Mouse (Mus musculus) intestine, postnatal 0 days (tissue): Measurements from ENCODE around the gene Trip11. TPM values are rescaled to one million over a fixed set of nuclear protein-coding genes. Genes with fewer than 3 reads are reported as not detected.
A peak's percentile ranks its signal among the peaks of the same experiment; 100 is the strongest.

ENCODE experiments used
- ATAC-seq: fragments of 200-750 bp; cut with Nextera tagmentation; 2 replicates; pipeline ENCODE4 v1.8.0; 2017; ENCODE audit warnings: mild to moderate bottlenecking, moderate TSS enrichment, moderate library complexity
- H3K27ac ChIP-seq: fragments of 300-500 bp; sonication (generic); 2 replicates; pipeline ENCODE4 v1.5.1; 2014; ENCODE audit warnings: mild to moderate bottlenecking, low read depth, low read length, moderate library complexity
- H3K27me3 ChIP-seq: fragments of 300-500 bp; sonication (generic); replicated peaks from 2 replicates; pipeline ENCODE4 v1.6.1; 2014; ENCODE audit warnings: low read length, mixed read lengths; ENCODE audit not compliant: control insufficient read depth, insufficient read depth
- H3K36me3 ChIP-seq: fragments of 300-500 bp; sonication (generic); 2 replicates; pipeline ENCODE4 v1.6.1; 2014; ENCODE audit warnings: mild to moderate bottlenecking, moderate library complexity; ENCODE audit not compliant: control insufficient read depth, insufficient read depth
- H3K4me1 ChIP-seq: fragments of 300-500 bp; sonication (generic); replicated peaks from 2 replicates; pipeline ENCODE4 v1.6.1; 2014; ENCODE audit warnings: antibody characterized with exemption, low read length, mixed read lengths; ENCODE audit not compliant: control insufficient read depth, insufficient read depth
- H3K4me2 ChIP-seq: fragments of 300-500 bp; sonication (generic); replicated peaks from 2 replicates; pipeline ENCODE4 v1.6.1; 2014; ENCODE audit warnings: low read depth, mild to moderate bottlenecking, moderate library complexity
- H3K4me3 ChIP-seq: fragments of 300-500 bp; sonication (generic); 2 replicates; pipeline ENCODE4 v1.5.1; 2014; ENCODE audit warnings: low read depth, low read length
- H3K9ac ChIP-seq: fragments of 300-500 bp; sonication (generic); 2 replicates; pipeline ENCODE4 v1.6.1; 2014; ENCODE audit warnings: mild to moderate bottlenecking, low read depth, low read length
- H3K9me3 ChIP-seq: fragments of 300-500 bp; sonication (generic); 2 replicates; pipeline ENCODE4 v1.6.1; 2016; ENCODE audit warnings: mixed run types; ENCODE audit not compliant: control insufficient read depth
- CTCF ChIP-seq: sonication (generic); IDR thresholded peaks from 2 replicates; pipeline ENCODE4 v1.5.1; 2016; ENCODE audit warnings: low read depth, mild to moderate bottlenecking, control low read depth, antibody characterized with exemption, moderate library complexity
- WGBS: fragments of 180-500 bp; shearing (Covaris S2); extraction: QIAGEN DNeasy Blood & Tissue Kit; methylation state at CpG from one replicate; pipeline ENCODE4 v1.1.7; 2014; 5-methylcytosine and 5-hydroxymethylcytosine counted together
- polyA plus RNA-seq: library from polyadenylated mRNA; unstranded; fragments of >200 nt; fragmentation: Nextera tagmentation; extraction: Ambion mirVana; gene quantifications from 2 replicates; pipeline ENCODE4 v1.2.1, GENCODE M21; 2015

The Trip11 gene
- polyA plus RNA-seq, 1 experiment from 2014 or later: 42.9 TPM

DNA sequence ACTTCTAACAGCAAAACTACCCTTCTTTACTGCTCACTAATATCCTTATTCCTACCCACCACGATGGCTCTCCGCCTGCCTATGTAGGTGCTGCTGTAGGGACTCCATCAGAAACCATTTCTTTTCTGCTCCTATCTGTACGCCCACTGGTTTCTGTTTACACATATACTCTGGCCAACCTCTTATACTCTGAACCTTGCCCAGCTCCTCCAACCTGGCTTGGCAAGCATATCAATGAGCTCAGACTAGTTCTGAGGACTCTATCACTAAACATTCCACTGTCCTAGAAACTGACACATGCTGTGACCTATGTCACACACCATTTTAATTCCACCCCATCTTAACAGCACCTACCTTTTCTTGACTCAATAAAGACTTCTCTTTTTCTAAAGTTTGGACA, 23.7 kb downstream of the Trip11 start:
- no peak for TF ChIP-seq CTCF
- Histone ChIP-seq H3K9me3 (no peaks in the 10 kb centered on the region), H3K4me1 (no peaks in the 10 kb centered on the region), H3K36me3 (peaks cover 63% of the 10 kb centered on the region), H3K27me3 (no peaks in the 10 kb centered on the region), H3K4me3 (no peak overlapping the region), H3K27ac (peak overlapping the region; percentile 83), H3K9ac (no peak overlapping the region), H3K4me2 (no peak overlapping the region)
- peak; percentile 95 for ATAC-seq
- WGBS: 65% methylated on average over 3 of the region's 3 CpGs

- Histone ChIP-seq H3K27me3 (no peaks in the 10 kb centered on the region), H3K4me3 (no peak overlapping the region), H3K36me3 (peaks cover 66% of the 10 kb centered on the region), H3K4me2 (no peak overlapping the region), H3K4me1 (no peaks in the 10 kb centered on the region), H3K9ac (no peak overlapping the region), H3K9me3 (no peaks in the 10 kb centered on the region), H3K27ac (peak overlapping the region; percentile 35; the same call in 1 of the 2 replicates)
- 56% methylated on average over 2 of the region's 2 CpGs for WGBS
- no peak for ATAC-seq
- no peak for TF ChIP-seq CTCF
These were observed 24.8 kb downstream of the Trip11 start for GRCm38 (mm10) chr12:101888312-101888711.

GRCm38 (mm10) chr12:101884926-101885325, 28.1 kb downstream of the Trip11 start:
- no peak overlapping the region for H3K27ac ChIP-seq
- no peak overlapping the region for H3K9ac ChIP-seq
- no peak overlapping the region for H3K4me3 ChIP-seq
- H3K27me3 ChIP-seq: no peaks in the 10 kb centered on the region
- WGBS: 89% methylated on average over 7 of the region's 7 CpGs
- no peak for ATAC-seq
- H3K9me3 ChIP-seq: no peaks in the 10 kb centered on the region
- peaks cover 62% of the 10 kb centered on the region for H3K36me3 ChIP-seq
- no peaks in the 10 kb centered on the region for H3K4me1 ChIP-seq
- H3K4me2 ChIP-seq: no peak overlapping the region
- no peak for TF ChIP-seq CTCF

GRCm38 (mm10) chr12:101876374-101876773, 36.7 kb downstream of the Trip11 start:
- Histone ChIP-seq H3K4me1 (no peaks in the 10 kb centered on the region), H3K9ac (no peak overlapping the region), H3K4me2 (no peak overlapping the region), H3K27ac (peak overlapping the region; percentile 36; the same call in 1 of the 2 replicates), H3K36me3 (peaks cover 29% of the 10 kb centered on the region), H3K9me3 (no peaks in the 10 kb centered on the region), H3K27me3 (no peaks in the 10 kb centered on the region), H3K4me3 (no peak overlapping the region)
- peak; percentile 98 for ATAC-seq
- WGBS: 50% methylated on average over 2 of the region's 2 CpGs
- TF ChIP-seq CTCF: no peak

- ATAC-seq: no peak
- no peak overlapping the region for H3K27ac ChIP-seq
- no peak overlapping the region for H3K9ac ChIP-seq
- no peak overlapping the region for H3K4me3 ChIP-seq
- H3K4me1 ChIP-seq: no peaks in the 10 kb centered on the region
- no peaks in the 10 kb centered on the region for H3K27me3 ChIP-seq
- WGBS: 38% methylated on average over 1 of the region's 1 CpGs
- H3K4me2 ChIP-seq: no peak overlapping the region
- H3K9me3 ChIP-seq: no peaks in the 10 kb centered on the region
- H3K36me3 ChIP-seq: peaks cover 25% of the 10 kb centered on the region
- peak; percentile 66 for TF ChIP-seq CTCF
These were observed 38.0 kb downstream of the Trip11 start for GRCm38 (mm10) chr12:101875107-101875506.

GRCm38 (mm10) chr12:101862286-101862964, 50.6 kb downstream of the Trip11 start:
- TF ChIP-seq CTCF: no peak
- H3K4me2 ChIP-seq: no peak overlapping the region
- H3K36me3 ChIP-seq: peaks cover 38% of the 10 kb centered on the region
- ATAC-seq: no peak
- no peaks in the 10 kb centered on the region for H3K9me3 ChIP-seq
- no peaks in the 10 kb centered on the region for H3K27me3 ChIP-seq
- no peak overlapping the region for H3K4me3 ChIP-seq
- WGBS: 89% methylated on average over 10 of the region's 10 CpGs
- no peaks in the 10 kb centered on the region for H3K4me1 ChIP-seq
- no peak overlapping the region for H3K27ac ChIP-seq
- H3K9ac ChIP-seq: no peak overlapping the region
